Mouse (Mus musculus): ENCODE data around the gene Muc1.
"Not testable (repeated sequence)": the region's sequence is repeated elsewhere in the genome, so short reads cannot be mapped to it uniquely, and the experiment has no call there.

The Muc1 gene

GRCm38 (mm10) chr3:89209731-89210130, 19.1 kb upstream of the Muc1 start:
- no peak for DNase-seq (ENCODE audit: low read depth, low spot score)

- no peak for DNase-seq (ENCODE audit: low read depth, low spot score)
These were observed 18.7 kb upstream of the Muc1 start for GRCm38 (mm10) chr3:89210162-89210561.

- no peak for DNase-seq (ENCODE audit: low read depth, low spot score)
These were observed 18.1 kb upstream of the Muc1 start for GRCm38 (mm10) chr3:89210731-89211130.

GRCm38 (mm10) chr3:89213803-89214530, 14.9 kb upstream of the Muc1 start:
- peak; percentile 96 for DNase-seq (ENCODE audit: low read depth, low spot score)

GRCm38 (mm10) chr3:89214681-89215411, 14.0 kb upstream of the Muc1 start, which contains the start of gene Thbs3:
Thbs3 (plus strand) TSS chr3:89215180.
- DNase-seq (ENCODE audit: low read depth, low spot score) = no peak

- peak; percentile 94 for DNase-seq (ENCODE audit: low read depth, low spot score)
These were observed 13.0 kb upstream of the Muc1 start for GRCm38 (mm10) chr3:89215853-89216252.

- not testable (repeated sequence) for DNase-seq (ENCODE audit: low read depth, low spot score)
These were observed 12.4 kb upstream of the Muc1 start for GRCm38 (mm10) chr3:89216407-89216806.

- DNase-seq (ENCODE audit: low read depth, low spot score) = no peak
These were observed 10.6 kb upstream of the Muc1 start for GRCm38 (mm10) chr3:89218271-89218670.

GRCm38 (mm10) chr3:89219546-89219945, 9.3 kb upstream of the Muc1 start:
- DNase-seq (ENCODE audit: low read depth, low spot score) = no peak

- no peak for DNase-seq (ENCODE audit: low read depth, low spot score)
These were observed 7.7 kb upstream of the Muc1 start for GRCm38 (mm10) chr3:89221167-89221566.

- DNase-seq (ENCODE audit: low read depth, low spot score) = peak; percentile 56
These were observed 4.1 kb upstream of the Muc1 start for GRCm38 (mm10) chr3:89224796-89225195.

- DNase-seq (ENCODE audit: low read depth, low spot score) = no peak
These were observed 3.5 kb upstream of the Muc1 start for GRCm38 (mm10) chr3:89225321-89225815.

GRCm38 (mm10) chr3:89225918-89226317, 2.9 kb upstream of the Muc1 start:
- DNase-seq (ENCODE audit: low read depth, low spot score) = peak; percentile 99

- DNase-seq (ENCODE audit: low read depth, low spot score) = no peak
These were observed 2.5 kb upstream of the Muc1 start for GRCm38 (mm10) chr3:89226361-89226760.

GRCm38 (mm10) chr3:89226900-89227299, 2.0 kb upstream of the Muc1 start, which contains the start of gene Mtx1:
Mtx1 (minus strand) TSS chr3:89227088.
- no peak for DNase-seq (ENCODE audit: low read depth, low spot score)

GRCm38 (mm10) chr3:89227307-89228179, 1.3 kb upstream of the Muc1 start:
- DNase-seq (ENCODE audit: low read depth, low spot score) = peak; percentile 99

- peak; percentile 91 for DNase-seq (ENCODE audit: low read depth, low spot score)
These were observed 692 bp upstream of the Muc1 start for GRCm38 (mm10) chr3:89228180-89228549.

- peak; percentile 88 for DNase-seq (ENCODE audit: low read depth, low spot score)
These were observed 419 bp downstream of the Muc1 start for GRCm38 (mm10) chr3:89229276-89229675.

- DNase-seq (ENCODE audit: low read depth, low spot score) = no peak
These were observed 1.7 kb downstream of the Muc1 start for GRCm38 (mm10) chr3:89230561-89230960.

GRCm38 (mm10) chr3:89231345-89231744, 2.5 kb downstream of the Muc1 start:
- no peak for DNase-seq (ENCODE audit: low read depth, low spot score)

- no peak for DNase-seq (ENCODE audit: low read depth, low spot score)
These were observed 3.0 kb downstream of the Muc1 start for GRCm38 (mm10) chr3:89231772-89232275.

GRCm38 (mm10) chr3:89232614-89233013, 3.8 kb downstream of the Muc1 start:
- no peak for DNase-seq (ENCODE audit: low read depth, low spot score)
